Mouse (Mus musculus) cerebellum, postnatal 25 days (tissue): ENCODE results near the gene Rabgap1.

Experiments used
- DNase-seq, 2 experiments: peaks; one replicate each; pipeline ENCODE4 v3.0.0; 2021; ENCODE audit warnings: mixed read lengths in 2 of 2

Rabgap1 gene

GRCm38 (mm10) chr2:37516030-37516710, 73.1 kb downstream of the Rabgap1 start, which contains the start of gene Gpr21:
Gene Gpr21, plus strand, starts transcription at chr2:37516332.
- DNase-seq, result peak in 1 of 2 experiments; percentile 9

GRCm38 (mm10) chr2:37516922-37517462, 73.9 kb downstream of the Rabgap1 start:
- peak; percentile 74 to 78 for DNase-seq

GRCm38 (mm10) chr2:37518561-37519285, 75.6 kb downstream of the Rabgap1 start:
- DNase-seq, result no peak

GRCm38 (mm10) chr2:37519286-37519640, 76.2 kb downstream of the Rabgap1 start:
- no peak for DNase-seq

- DNase-seq, result no peak
Observed at GRCm38 (mm10) chr2:37527587-37527986, 84.5 kb downstream of the Rabgap1 start.

- DNase-seq, result no peak
Observed at GRCm38 (mm10) chr2:37529397-37529796, 86.3 kb downstream of the Rabgap1 start.

GRCm38 (mm10) chr2:37530766-37531165, 87.7 kb downstream of the Rabgap1 start:
- no peak for DNase-seq

- DNase-seq, result no peak
Observed at GRCm38 (mm10) chr2:37531639-37532038, 88.6 kb downstream of the Rabgap1 start.

- peak; percentile 35 to 60 for DNase-seq
Observed at GRCm38 (mm10) chr2:37549346-37550012, 106.4 kb downstream of the Rabgap1 start.

- peak in 1 of 2 experiments; percentile 32 for DNase-seq
Observed at GRCm38 (mm10) chr2:37556366-37556765, 113.3 kb downstream of the Rabgap1 start.

- no peak for DNase-seq
Observed at GRCm38 (mm10) chr2:37565579-37565978, 122.5 kb downstream of the Rabgap1 start.

GRCm38 (mm10) chr2:37566035-37566434, 123.0 kb downstream of the Rabgap1 start:
- DNase-seq, result no peak

GRCm38 (mm10) chr2:37569888-37570287, 126.8 kb downstream of the Rabgap1 start:
- DNase-seq, result peak in 1 of 2 experiments; percentile 49

- DNase-seq, result no peak
Observed at GRCm38 (mm10) chr2:37570703-37571102, 127.6 kb downstream of the Rabgap1 start.

GRCm38 (mm10) chr2:37572141-37572540, 129.1 kb downstream of the Rabgap1 start:
- no peak for DNase-seq

GRCm38 (mm10) chr2:37576661-37577060, 133.6 kb downstream of the Rabgap1 start:
- DNase-seq, result peak; percentile 54 to 65

GRCm38 (mm10) chr2:37578185-37578584, 135.1 kb downstream of the Rabgap1 start:
- DNase-seq, result no peak

GRCm38 (mm10) chr2:37587919-37588318, 144.8 kb downstream of the Rabgap1 start:
- no peak for DNase-seq
